Mouse (Mus musculus): ENCODE data around the gene Arsk. TPM values are rescaled to one million over a fixed set of nuclear protein-coding genes. Genes with fewer than 3 reads are reported as not detected.

Gene Arsk
- total and polyA plus RNA-seq, 2 experiments = 2.7 to 7.7 TPM

- peaks cover 3% of the 10 kb centered on the region; the same call in 1 of the 2 replicates for H3K79me2 ChIP-seq (ENCODE audit: control insufficient read depth, insufficient read depth, low read length)
- peak overlapping the region; percentile 60 for H3K4me3 ChIP-seq (ENCODE audit: insufficient read depth, low read depth, low read length)
- TF ChIP-seq CTCF (IDR thresholded peaks at IDR 0.05; ENCODE audit: low read depth, low read length) (no peak), POLR2A (IDR thresholded peaks at IDR 0.05; ENCODE audit: extremely low read depth, insufficient read depth, low read length) (no peak)
- no peaks in the 10 kb centered on the region; the same call in 1 of the 2 replicates for H3K4me1 ChIP-seq (ENCODE audit: control insufficient read depth, insufficient read depth, low read length)
- WGBS = 37% methylated on average over 5 of the region's 5 CpGs
- H3K27ac ChIP-seq (replicated peaks; ENCODE audit: insufficient read depth, low read depth, low read length) = peak overlapping the region; percentile 39; the same call in 1 of the 2 replicates
- H3K27me3 ChIP-seq (ENCODE audit: control insufficient read depth, insufficient read depth, low read length) = no peaks in the 10 kb centered on the region
- DNase-seq (ENCODE audit: extremely low read depth, low read depth, low spot score) = no peak
- no peaks in the 10 kb centered on the region for H3K36me3 ChIP-seq (ENCODE audit: control insufficient read depth, insufficient read depth, low read length)
- H3K9ac ChIP-seq (ENCODE audit: low read depth, low read length) = no peak overlapping the region
Measured at GRCm38 (mm10) chr13:76018844-76019400, 79.5 kb downstream of the Arsk start.

- Histone ChIP-seq H3K27me3 (ENCODE audit: control insufficient read depth, insufficient read depth, low read length) (no peaks in the 10 kb centered on the region), H3K4me1 (ENCODE audit: control insufficient read depth, insufficient read depth, low read length) (no peaks in the 10 kb centered on the region; the same call in 1 of the 2 replicates), H3K36me3 (ENCODE audit: control insufficient read depth, insufficient read depth, low read length) (no peaks in the 10 kb centered on the region), H3K9ac (ENCODE audit: low read depth, low read length) (peak within 1 kb of the TSS; percentile 75), H3K27ac (replicated peaks; ENCODE audit: insufficient read depth, low read depth, low read length) (peak within 1 kb of the TSS; percentile 88), H3K79me2 (ENCODE audit: control insufficient read depth, insufficient read depth, low read length) (peaks cover 3% of the 10 kb centered on the region; the same call in 1 of the 2 replicates), H3K4me3 (ENCODE audit: insufficient read depth, low read depth, low read length) (peak within 1 kb of the TSS; percentile 60)
- DNase-seq (ENCODE audit: extremely low read depth, low read depth, low spot score) = peak; percentile 88
- no peak for TF ChIP-seq CTCF (IDR thresholded peaks at IDR 0.05; ENCODE audit: low read depth, low read length)
- TF ChIP-seq POLR2A (IDR thresholded peaks at IDR 0.05; ENCODE audit: extremely low read depth, insufficient read depth, low read length) = peak; percentile 84
- WGBS = under 1% methylated on average over 50 of the region's 50 CpGs
Measured at GRCm38 (mm10) chr13:76017974-76018843, 80.3 kb downstream of the Arsk start, which contains the start of gene Rfesd. TSS of gene Rfesd (minus strand) at chr13:76018719.

GRCm38 (mm10) chr13:76017465-76017864, 81.0 kb downstream of the Arsk start:
- Histone ChIP-seq H3K27me3 (ENCODE audit: control insufficient read depth, insufficient read depth, low read length) (no peaks in the 10 kb centered on the region), H3K4me3 (ENCODE audit: insufficient read depth, low read depth, low read length) (peak overlapping the region; percentile 60; the same call in 1 of the 2 replicates), H3K4me1 (ENCODE audit: control insufficient read depth, insufficient read depth, low read length) (no peaks in the 10 kb centered on the region; the same call in 1 of the 2 replicates), H3K36me3 (ENCODE audit: control insufficient read depth, insufficient read depth, low read length) (no peaks in the 10 kb centered on the region), H3K79me2 (ENCODE audit: control insufficient read depth, insufficient read depth, low read length) (peaks cover 3% of the 10 kb centered on the region; the same call in 1 of the 2 replicates), H3K27ac (replicated peaks; ENCODE audit: insufficient read depth, low read depth, low read length) (no peak overlapping the region), H3K9ac (ENCODE audit: low read depth, low read length) (no peak overlapping the region)
- peak; percentile 37 for DNase-seq (ENCODE audit: extremely low read depth, low read depth, low spot score)
- TF ChIP-seq POLR2A (IDR thresholded peaks at IDR 0.05; ENCODE audit: extremely low read depth, insufficient read depth, low read length) = no peak
- no peak for TF ChIP-seq CTCF (IDR thresholded peaks at IDR 0.05; ENCODE audit: low read depth, low read length)
- 48% methylated on average over 4 of the region's 4 CpGs for WGBS

- Histone ChIP-seq H3K27ac (replicated peaks; ENCODE audit: insufficient read depth, low read depth, low read length) (no peak overlapping the region), H3K4me3 (ENCODE audit: insufficient read depth, low read depth, low read length) (no peak overlapping the region), H3K27me3 (ENCODE audit: control insufficient read depth, insufficient read depth, low read length) (no peaks in the 10 kb centered on the region), H3K9ac (ENCODE audit: low read depth, low read length) (no peak overlapping the region), H3K79me2 (ENCODE audit: control insufficient read depth, insufficient read depth, low read length) (peaks cover 3% of the 10 kb centered on the region; the same call in 1 of the 2 replicates), H3K4me1 (ENCODE audit: control insufficient read depth, insufficient read depth, low read length) (no peaks in the 10 kb centered on the region; the same call in 1 of the 2 replicates), H3K36me3 (ENCODE audit: control insufficient read depth, insufficient read depth, low read length) (no peaks in the 10 kb centered on the region)
- no peak for DNase-seq (ENCODE audit: extremely low read depth, low read depth, low spot score)
- WGBS = 47% methylated on average over 2 of the region's 2 CpGs
- TF ChIP-seq POLR2A (IDR thresholded peaks at IDR 0.05; ENCODE audit: extremely low read depth, insufficient read depth, low read length) = no peak
- TF ChIP-seq CTCF (IDR thresholded peaks at IDR 0.05; ENCODE audit: low read depth, low read length) = no peak
Measured at GRCm38 (mm10) chr13:76014511-76014910, 83.9 kb downstream of the Arsk start.

Other genes starting within 250 kb of the Arsk start
- 4.3 and 8.5 TPM in 2 replicates for gene Rhobtb3, start 154.7 kb downstream of the Arsk start, total RNA-seq (2014; rRNA removed)
- 1.6 and 1.7 TPM in 2 replicates for gene Rhobtb3, start 154.7 kb downstream of the Arsk start, polyA plus RNA-seq (2012; rRNA removed)
- not detected in 2 replicates for gene Spata9, start 131.5 kb downstream of the Arsk start, total RNA-seq (2014; rRNA removed)
- not detected in 2 replicates for gene Spata9, start 131.5 kb downstream of the Arsk start, polyA plus RNA-seq (2012; rRNA removed)
- gene Rfesd, start 79.9 kb downstream of the Arsk start, total RNA-seq (2014; rRNA removed) = 10.7 and 15.1 TPM in 2 replicates
- 4.1 and 6.2 TPM in 2 replicates for gene Rfesd, start 79.9 kb downstream of the Arsk start, polyA plus RNA-seq (2012; rRNA removed)
- not detected in 2 replicates for gene Gpr150, start 41.7 kb downstream of the Arsk start, total RNA-seq (2014; rRNA removed)
- gene Gpr150, start 41.7 kb downstream of the Arsk start, polyA plus RNA-seq (2012; rRNA removed) = not detected in 2 replicates
- 13.3 and 14.5 TPM in 2 replicates for gene Ttc37, start 74 bp upstream of the Arsk start, total RNA-seq (2014; rRNA removed)
- 4.0 and 4.8 TPM in 2 replicates for gene Ttc37, start 74 bp upstream of the Arsk start, polyA plus RNA-seq (2012; rRNA removed)
- gene Fam81b, start 206.4 kb upstream of the Arsk start, total RNA-seq (2014; rRNA removed) = not detected in 2 replicates
- gene Fam81b, start 206.4 kb upstream of the Arsk start, polyA plus RNA-seq (2012; rRNA removed) = not detected in 2 replicates